Mouse (Mus musculus) liver, adult 2 months (tissue): ENCODE results near the gene Auts2. TPM values are rescaled to one million over a fixed set of nuclear protein-coding genes. Genes with fewer than 3 reads are reported as not detected.

Experiments
- DNase-seq: peaks from one replicate; pipeline ENCODE4 v3.0.0-alpha.2; 2011; ENCODE audit warnings: low read depth, low spot score; ENCODE audit errors: extremely low read depth
- H3K27ac ChIP-seq: fragments of 200-500 bp; replicated peaks from 2 replicates; pipeline ENCODE4 v1.5.1; 2012; ENCODE audit warnings: low read depth, mild to moderate bottlenecking, control low read depth, inconsistent platforms, low read length; ENCODE audit not compliant: insufficient read depth
- H3K27me3 ChIP-seq: fragments of 200-500 bp; 2 replicates; pipeline ENCODE4 v1.6.1; 2012; ENCODE audit warnings: mild to moderate bottlenecking, moderate library complexity, low read length, inconsistent platforms; ENCODE audit not compliant: control insufficient read depth, insufficient read depth
- H3K36me3 ChIP-seq: fragments of 200-500 bp; 2 replicates; pipeline ENCODE4 v1.6.1; 2012; ENCODE audit warnings: low read length, inconsistent platforms; ENCODE audit not compliant: control insufficient read depth, insufficient read depth
- H3K4me1 ChIP-seq: fragments of 200-500 bp; 2 replicates; pipeline ENCODE4 v1.6.1; 2011; ENCODE audit warnings: low read length; ENCODE audit not compliant: control insufficient read depth, insufficient read depth
- H3K4me3 ChIP-seq: fragments of 200-500 bp; 2 replicates; pipeline ENCODE4 v1.5.1; 2011; ENCODE audit warnings: low read depth, mild to moderate bottlenecking, control low read depth, low read length, moderate library complexity; ENCODE audit not compliant: insufficient read depth
- H3K79me2 ChIP-seq: fragments of 200-500 bp; 2 replicates; pipeline ENCODE4 v1.6.1; 2012; ENCODE audit warnings: inconsistent platforms, mild to moderate bottlenecking, low read length, moderate library complexity; ENCODE audit not compliant: control insufficient read depth, insufficient read depth
- H3K9ac ChIP-seq: fragments of 200-500 bp; 2 replicates; pipeline ENCODE4 v1.6.1; 2012; ENCODE audit warnings: low read depth, mild to moderate bottlenecking, control low read depth, inconsistent platforms, low read length
- CTCF ChIP-seq: fragments of 200-500 bp; IDR thresholded peaks from 2 replicates; pipeline ENCODE4 v1.5.1; 2011; ENCODE audit warnings: low read depth, low read length, control low read depth
- POLR2A ChIP-seq: fragments of 200-500 bp; IDR thresholded peaks from 2 replicates; pipeline ENCODE4 v1.6.1; 2011; ENCODE audit warnings: low read length, control low read depth; ENCODE audit not compliant: insufficient read depth; ENCODE audit errors: extremely low read depth
- WGBS: fragments of 180-500 bp; shearing (Covaris S2); methylation state at CpG from one replicate; pipeline ENCODE4 v1.1.7; 2018; 5-methylcytosine and 5-hydroxymethylcytosine counted together
- polyA plus RNA-seq: library from polyadenylated mRNA; depleted of rRNA; stranded (reverse); fragments of >200 nt; gene quantifications from 2 replicates; pipeline ENCODE4 v1.2.3, GENCODE M21; 2012
- total RNA-seq: library from RNA; depleted of rRNA; stranded (reverse); fragments of >200 nt; gene quantifications from 2 replicates; pipeline ENCODE4 v1.2.3, GENCODE M21; 2014

The Auts2 gene
- total and polyA plus RNA-seq, 2 experiments = 0.37 to 0.51 TPM

DNA sequence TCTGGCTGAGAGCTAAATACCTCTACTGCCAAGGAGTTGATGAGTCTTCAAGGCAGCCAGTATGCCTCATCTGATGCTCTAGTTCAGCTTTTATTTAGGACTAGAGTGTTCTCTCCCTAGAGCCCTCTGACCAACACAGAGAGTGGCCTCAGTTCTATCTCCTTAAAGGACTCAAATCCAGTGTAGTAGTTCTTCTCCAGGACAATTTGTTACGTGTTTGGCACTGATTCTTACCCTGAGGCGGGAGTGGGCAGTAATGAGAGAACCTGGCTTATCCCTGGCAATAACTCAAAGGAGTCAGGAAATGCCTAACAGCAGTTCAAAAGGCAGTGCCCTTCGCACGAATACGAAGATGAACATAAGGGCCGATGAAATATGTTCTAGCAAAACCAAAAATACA is 713.0 kb downstream of the Auts2 start:
- TF ChIP-seq CTCF (no peak), POLR2A (no peak)
- 90% methylated on average over 6 of the region's 6 CpGs for WGBS
- no peaks in the 10 kb centered on the region for H3K27me3 ChIP-seq
- no peak overlapping the region for H3K4me3 ChIP-seq
- H3K9ac ChIP-seq = no peak overlapping the region
- no peak overlapping the region for H3K27ac ChIP-seq
- H3K36me3 ChIP-seq = no peaks in the 10 kb centered on the region
- no peak for DNase-seq
- no peaks in the 10 kb centered on the region for H3K79me2 ChIP-seq
- H3K4me1 ChIP-seq = no peaks in the 10 kb centered on the region

DNA sequence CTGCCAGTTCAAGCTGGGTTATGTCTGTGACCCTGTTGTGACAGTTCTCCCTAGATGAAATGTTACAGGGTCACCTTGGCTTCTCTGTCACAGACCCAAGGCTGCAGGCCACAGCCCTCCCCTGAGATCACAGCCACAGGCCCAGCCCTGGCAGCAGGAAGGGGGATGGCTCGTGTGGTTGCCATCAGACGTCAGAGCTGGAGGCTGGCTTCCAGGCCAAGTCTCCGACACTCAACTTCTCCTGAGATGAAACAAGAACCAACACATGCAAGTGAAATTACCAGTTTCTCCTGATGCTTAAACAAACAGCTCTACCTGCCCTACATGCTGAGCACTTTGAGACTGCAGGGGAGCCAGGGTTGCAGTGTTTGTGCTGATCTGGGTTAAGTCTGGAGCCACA is 713.9 kb downstream of the Auts2 start:
- Histone ChIP-seq H3K36me3 (no peaks in the 10 kb centered on the region), H3K79me2 (no peaks in the 10 kb centered on the region), H3K9ac (no peak overlapping the region), H3K4me3 (no peak overlapping the region), H3K4me1 (no peaks in the 10 kb centered on the region), H3K27me3 (no peaks in the 10 kb centered on the region), H3K27ac (no peak overlapping the region)
- WGBS = 57% methylated on average over 3 of the region's 3 CpGs
- no peak for DNase-seq
- TF ChIP-seq POLR2A = no peak
- no peak for TF ChIP-seq CTCF

DNA sequence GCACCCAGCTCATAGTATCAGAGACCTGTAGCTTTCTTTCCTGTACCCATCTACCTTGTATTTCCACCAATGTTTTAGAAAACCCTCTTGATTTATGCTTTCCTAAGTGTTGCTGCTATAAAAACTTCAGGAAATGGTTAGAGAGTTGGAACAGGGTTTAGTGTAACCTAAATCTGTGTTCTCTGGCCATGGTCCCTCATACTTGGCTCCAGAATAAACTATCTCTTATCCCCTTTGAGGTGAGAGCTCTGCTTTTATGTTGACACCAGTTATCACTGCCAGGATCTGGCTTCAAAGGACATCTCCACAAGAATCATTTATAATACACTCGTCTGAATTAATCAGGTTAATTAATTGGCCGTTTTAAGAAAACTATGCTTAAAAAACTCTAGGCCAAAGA is 714.5 kb downstream of the Auts2 start:
- WGBS = 59% methylated on average over 2 of the region's 2 CpGs
- no peak for DNase-seq
- Histone ChIP-seq H3K9ac (no peak overlapping the region), H3K4me3 (no peak overlapping the region), H3K27me3 (no peaks in the 10 kb centered on the region), H3K4me1 (no peaks in the 10 kb centered on the region), H3K79me2 (no peaks in the 10 kb centered on the region), H3K36me3 (no peaks in the 10 kb centered on the region), H3K27ac (no peak overlapping the region)
- TF ChIP-seq CTCF (no peak), POLR2A (no peak)

DNA sequence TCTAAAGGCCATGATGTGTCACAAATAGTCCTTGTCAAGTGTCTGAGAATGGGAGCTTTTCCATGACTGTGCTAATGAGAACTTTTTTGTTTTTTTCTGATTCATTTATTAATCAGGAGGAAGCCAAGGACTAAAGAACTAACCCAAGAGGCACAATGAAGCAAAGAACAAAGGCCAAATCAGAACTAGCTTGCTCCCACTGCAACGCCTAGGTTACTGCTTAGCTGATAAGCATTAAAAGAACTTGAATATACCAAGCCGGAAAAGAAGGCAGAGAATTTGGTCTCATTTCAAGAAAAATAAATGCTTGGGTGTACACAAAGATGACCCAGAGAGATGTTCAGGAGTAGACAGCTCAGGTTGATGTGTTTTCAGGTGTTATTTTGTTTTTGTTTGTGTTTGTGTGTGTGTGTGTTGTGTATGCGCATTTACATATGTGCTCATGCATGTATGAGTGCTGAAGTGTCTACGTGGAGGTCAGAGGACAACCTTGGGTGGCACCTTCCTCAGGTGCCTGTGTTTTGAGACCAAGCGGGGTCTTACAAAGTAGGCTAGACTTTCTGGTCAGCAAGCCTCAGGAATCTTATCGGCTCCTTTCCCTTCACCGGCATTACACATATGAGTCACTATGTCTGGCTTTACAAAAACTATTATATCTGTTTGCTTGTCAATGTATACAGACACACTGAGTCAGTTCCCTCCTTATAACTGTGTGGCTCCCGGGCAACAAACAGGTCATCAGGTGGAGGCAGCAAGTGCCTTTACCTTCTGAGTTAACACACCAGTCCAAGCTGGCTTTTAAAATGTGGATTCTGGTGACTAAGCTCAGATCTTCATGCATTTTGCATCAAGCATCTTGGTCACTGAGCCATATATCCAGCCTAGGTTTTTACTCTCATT is 716.5 kb downstream of the Auts2 start:
- WGBS = 89% methylated on average over 8 of the region's 8 CpGs
- no peak overlapping the region for H3K9ac ChIP-seq

DNA sequence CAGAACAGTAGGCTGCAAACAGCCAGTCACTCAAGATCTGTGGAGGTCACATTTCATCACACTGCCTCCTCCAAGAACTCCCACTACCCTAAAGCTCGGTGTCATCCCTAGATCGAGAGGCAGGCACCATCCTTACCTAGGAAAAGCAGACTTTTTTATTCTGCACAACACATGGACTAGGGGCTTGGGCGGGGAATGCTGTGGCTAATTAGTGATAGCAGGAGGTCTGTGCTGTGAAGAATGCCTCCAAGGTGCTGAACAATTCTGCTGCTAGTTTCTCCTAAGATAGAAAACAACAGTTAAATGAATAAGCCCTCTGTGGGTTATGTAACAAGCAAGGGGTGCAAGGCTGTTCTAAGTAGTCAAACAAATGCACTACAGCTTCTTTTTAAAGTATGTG is 717.7 kb downstream of the Auts2 start:
- Histone ChIP-seq H3K27ac (no peak overlapping the region), H3K79me2 (no peaks in the 10 kb centered on the region), H3K27me3 (no peaks in the 10 kb centered on the region), H3K9ac (no peak overlapping the region), H3K4me1 (no peaks in the 10 kb centered on the region), H3K4me3 (no peak overlapping the region), H3K36me3 (no peaks in the 10 kb centered on the region)
- TF ChIP-seq POLR2A (no peak), CTCF (no peak)
- no peak for DNase-seq
- WGBS = 87% methylated on average over 3 of the region's 3 CpGs

More for the DNA sequence above, 716.5 kb downstream of the Auts2 start:
- Histone ChIP-seq H3K4me3 (no peak overlapping the region), H3K79me2 (no peaks in the 10 kb centered on the region), H3K27me3 (no peaks in the 10 kb centered on the region), H3K27ac (no peak overlapping the region), H3K36me3 (no peaks in the 10 kb centered on the region), H3K4me1 (no peaks in the 10 kb centered on the region)
- TF ChIP-seq CTCF (no peak), POLR2A (no peak)
- DNase-seq = no peak

DNA sequence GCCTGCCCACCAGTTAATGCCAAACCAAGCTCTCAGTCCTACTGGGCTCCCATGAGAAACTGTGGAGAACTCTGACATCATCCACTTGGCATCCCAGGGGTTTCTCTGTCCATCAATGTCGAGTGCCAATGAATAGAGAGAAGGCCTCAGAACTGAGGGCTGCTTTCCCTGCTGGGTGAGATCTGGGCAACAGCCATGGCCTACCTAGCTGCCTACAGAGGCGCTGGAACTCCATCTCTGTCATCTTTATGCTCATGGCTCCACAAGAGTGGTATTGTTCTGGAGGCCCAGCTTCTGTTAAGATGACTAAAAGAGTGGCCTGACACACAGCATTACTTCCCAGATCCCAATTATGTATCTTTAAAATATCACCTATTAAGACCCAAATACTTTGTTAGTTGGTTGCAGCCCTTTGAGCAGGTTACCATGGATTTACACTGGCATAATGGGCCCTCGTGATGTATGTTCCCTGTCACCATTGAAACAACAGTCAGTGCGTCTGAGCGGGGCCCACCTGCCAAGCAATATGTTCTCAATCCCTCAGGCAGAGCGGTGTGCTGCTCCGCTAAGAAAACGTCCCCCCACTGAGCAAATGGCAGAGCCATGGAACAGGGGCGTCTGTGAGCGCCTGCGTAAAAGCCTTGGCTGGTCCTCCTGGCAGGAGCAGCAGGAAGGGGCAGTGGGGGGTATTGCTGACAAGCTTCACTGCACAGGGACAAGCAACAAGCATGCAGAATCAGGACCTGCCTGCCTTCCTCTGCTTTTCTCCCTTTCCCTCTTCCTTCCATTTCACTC is 718.8 kb downstream of the Auts2 start:
- no peak for DNase-seq
- no peaks in the 10 kb centered on the region for H3K79me2 ChIP-seq
- TF ChIP-seq CTCF (no peak), POLR2A (no peak)
- H3K36me3 ChIP-seq = no peaks in the 10 kb centered on the region
- no peak overlapping the region for H3K27ac ChIP-seq
- H3K4me3 ChIP-seq = no peak overlapping the region
- 84% methylated on average over 11 of the region's 11 CpGs for WGBS
- no peaks in the 10 kb centered on the region for H3K27me3 ChIP-seq
- H3K9ac ChIP-seq = no peak overlapping the region
- no peaks in the 10 kb centered on the region for H3K4me1 ChIP-seq
